Mouse (Mus musculus): ENCODE results near the gene Pck2.

- TF ChIP-seq CTCF (IDR thresholded peaks at IDR 0.05; ENCODE audit: low read depth, low read length): no peak
- TF ChIP-seq POLR2A (IDR thresholded peaks at IDR 0.05; ENCODE audit: borderline replicate concordance, low read depth, low read length): no peak
Measured at GRCm38 (mm10) chr14:55575711-55576110, 35.6 kb downstream of the Pck2 start.

All from bone marrow macrophage, adult 2 months (primary cell).